Mouse (Mus musculus): ENCODE measurements around the gene Rab9.
A peak's percentile ranks its signal among the peaks of the same experiment; 100 is the strongest.

Rab9 gene

GRCm38 (mm10) chrX:166472612-166473011, 7.1 kb downstream of the Rab9 start:
- no peak for TF ChIP-seq NANOG (IDR thresholded peaks at IDR 0.05; ENCODE audit: borderline replicate concordance, low read length)
- no peak for TF ChIP-seq CTCF (conservative IDR thresholded peaks at IDR 0.05; ENCODE audit: low read length)
- no peak for TF ChIP-seq POU5F1 (IDR thresholded peaks at IDR 0.05; ENCODE audit: borderline replicate concordance, low read length)
- Histone ChIP-seq H3K9me3 (ENCODE audit: low read length) (no peaks in the 10 kb centered on the region), H3K36me3 (ENCODE audit: insufficient read depth, low read length) (peaks cover 61% of the 10 kb centered on the region), H3K4me3 (replicated peaks; ENCODE audit: low read length) (no peak overlapping the region), H3K4me1 (replicated peaks; ENCODE audit: low read depth, low read length) (peaks cover 68% of the 10 kb centered on the region), H3K27me3 (ENCODE audit: insufficient read depth, low read length) (no peaks in the 10 kb centered on the region)

DNA sequence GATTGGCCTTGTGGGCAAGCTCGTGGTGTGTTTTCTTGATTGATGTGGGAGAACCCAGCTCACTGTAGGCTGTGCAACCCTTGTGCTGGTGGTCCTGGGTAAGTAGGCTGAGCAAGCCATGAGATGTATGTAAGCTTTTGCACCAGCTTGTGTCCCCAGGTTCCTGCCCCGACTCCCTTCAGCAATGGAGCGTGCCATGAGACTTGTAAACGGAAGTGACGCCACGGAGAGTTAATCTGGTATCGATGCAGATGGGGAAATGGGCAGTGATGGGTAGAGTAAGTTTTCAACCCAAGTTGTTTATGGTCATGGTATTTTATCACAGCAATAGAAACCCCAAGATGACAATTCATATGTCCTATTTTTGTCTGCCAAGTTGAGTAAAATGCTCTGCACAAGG, 11.3 kb downstream of the Rab9 start:
- peaks cover 49% of the 10 kb centered on the region for H3K4me1 ChIP-seq (replicated peaks; ENCODE audit: low read depth, low read length)
- no peak for TF ChIP-seq CTCF (conservative IDR thresholded peaks at IDR 0.05; ENCODE audit: low read length)
- no peak for TF ChIP-seq NANOG (IDR thresholded peaks at IDR 0.05; ENCODE audit: borderline replicate concordance, low read length)
- no peak for TF ChIP-seq POU5F1 (IDR thresholded peaks at IDR 0.05; ENCODE audit: borderline replicate concordance, low read length)
- no peaks in the 10 kb centered on the region for H3K27me3 ChIP-seq (ENCODE audit: insufficient read depth, low read length)
- no peaks in the 10 kb centered on the region for H3K9me3 ChIP-seq (ENCODE audit: low read length)
- no peak overlapping the region for H3K4me3 ChIP-seq (replicated peaks; ENCODE audit: low read length)
- peaks cover 37% of the 10 kb centered on the region for H3K36me3 ChIP-seq (ENCODE audit: insufficient read depth, low read length)

- Histone ChIP-seq H3K4me3 (replicated peaks; ENCODE audit: low read length) (no peak overlapping the region), H3K4me1 (replicated peaks; ENCODE audit: low read depth, low read length) (no peaks in the 10 kb centered on the region), H3K9me3 (ENCODE audit: low read length) (no peaks in the 10 kb centered on the region), H3K27me3 (ENCODE audit: insufficient read depth, low read length) (no peaks in the 10 kb centered on the region), H3K36me3 (ENCODE audit: insufficient read depth, low read length) (peaks cover 39% of the 10 kb centered on the region)
- TF ChIP-seq POU5F1 (IDR thresholded peaks at IDR 0.05; ENCODE audit: borderline replicate concordance, low read length) (no peak), NANOG (IDR thresholded peaks at IDR 0.05; ENCODE audit: borderline replicate concordance, low read length) (no peak), CTCF (conservative IDR thresholded peaks at IDR 0.05; ENCODE audit: low read length) (no peak)
Observed at GRCm38 (mm10) chrX:166455525-166455924, 24.1 kb downstream of the Rab9 start.

DNA sequence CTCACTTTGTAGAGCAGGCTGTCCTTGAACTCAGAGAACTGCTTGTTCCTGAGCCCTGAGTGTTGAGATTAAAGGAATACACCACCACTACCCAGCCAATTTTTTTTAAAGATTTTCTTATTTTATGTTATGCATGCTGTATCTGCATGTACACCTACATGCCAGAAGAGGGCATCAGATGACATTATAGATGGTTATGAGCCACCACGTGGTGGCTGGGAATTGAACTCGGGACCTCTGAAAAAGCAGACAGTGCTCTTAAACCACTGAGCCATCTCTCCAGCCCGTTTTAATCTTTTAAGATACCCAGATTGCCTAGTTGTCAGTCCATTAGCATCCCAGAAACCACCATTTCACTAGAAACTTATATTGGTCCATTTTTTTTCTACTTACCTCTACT, 25.3 kb downstream of the Rab9 start:
- Histone ChIP-seq H3K27me3 (ENCODE audit: insufficient read depth, low read length) (no peaks in the 10 kb centered on the region), H3K4me3 (replicated peaks; ENCODE audit: low read length) (no peak overlapping the region), H3K9me3 (ENCODE audit: low read length) (no peaks in the 10 kb centered on the region), H3K4me1 (replicated peaks; ENCODE audit: low read depth, low read length) (no peaks in the 10 kb centered on the region), H3K36me3 (ENCODE audit: insufficient read depth, low read length) (peaks cover 37% of the 10 kb centered on the region)
- TF ChIP-seq POU5F1 (IDR thresholded peaks at IDR 0.05; ENCODE audit: borderline replicate concordance, low read length) (no peak), CTCF (conservative IDR thresholded peaks at IDR 0.05; ENCODE audit: low read length) (no peak), NANOG (IDR thresholded peaks at IDR 0.05; ENCODE audit: borderline replicate concordance, low read length) (no peak)

- H3K36me3 ChIP-seq (ENCODE audit: insufficient read depth, low read length): peaks cover 33% of the 10 kb centered on the region
- TF ChIP-seq POU5F1 (IDR thresholded peaks at IDR 0.05; ENCODE audit: borderline replicate concordance, low read length) (no peak), NANOG (IDR thresholded peaks at IDR 0.05; ENCODE audit: borderline replicate concordance, low read length) (no peak), CTCF (conservative IDR thresholded peaks at IDR 0.05; ENCODE audit: low read length) (no peak)
Observed at GRCm38 (mm10) chrX:166453532-166453931, 26.1 kb downstream of the Rab9 start.

GRCm38 (mm10) chrX:166444552-166444951, 35.1 kb downstream of the Rab9 start:
- TF ChIP-seq NANOG (IDR thresholded peaks at IDR 0.05; ENCODE audit: borderline replicate concordance, low read length) (no peak), CTCF (conservative IDR thresholded peaks at IDR 0.05; ENCODE audit: low read length) (no peak), POU5F1 (IDR thresholded peaks at IDR 0.05; ENCODE audit: borderline replicate concordance, low read length) (no peak)
- Histone ChIP-seq H3K27me3 (ENCODE audit: insufficient read depth, low read length) (no peaks in the 10 kb centered on the region), H3K4me1 (replicated peaks; ENCODE audit: low read depth, low read length) (peaks cover 2% of the 10 kb centered on the region; the same call in 1 of the 2 replicates), H3K9me3 (ENCODE audit: low read length) (no peaks in the 10 kb centered on the region), H3K36me3 (ENCODE audit: insufficient read depth, low read length) (no peaks in the 10 kb centered on the region; the same call in 1 of the 2 replicates), H3K4me3 (replicated peaks; ENCODE audit: low read length) (no peak overlapping the region)

More at GRCm38 (mm10) chrX:166453532-166453931, 26.1 kb downstream of the Rab9 start:
- no peaks in the 10 kb centered on the region for H3K27me3 ChIP-seq (ENCODE audit: insufficient read depth, low read length)
- H3K4me3 ChIP-seq (replicated peaks; ENCODE audit: low read length): no peak overlapping the region
- H3K4me1 ChIP-seq (replicated peaks; ENCODE audit: low read depth, low read length): no peaks in the 10 kb centered on the region
- H3K9me3 ChIP-seq (ENCODE audit: low read length): no peaks in the 10 kb centered on the region

GRCm38 (mm10) chrX:166440616-166441063, 39.0 kb downstream of the Rab9 start, which contains the start of gene Ofd1:
Gene Ofd1, minus strand, starts transcription at chrX:166440704.
- no peaks in the 10 kb centered on the region for H3K9me3 ChIP-seq (ENCODE audit: low read length)
- H3K27me3 ChIP-seq (ENCODE audit: insufficient read depth, low read length): no peaks in the 10 kb centered on the region
- H3K4me3 ChIP-seq (replicated peaks; ENCODE audit: low read length): peak within 1 kb of the TSS; percentile 85
- H3K4me1 ChIP-seq (replicated peaks; ENCODE audit: low read depth, low read length): peaks cover 11% of the 10 kb centered on the region; the same call in 1 of the 2 replicates
- H3K36me3 ChIP-seq (ENCODE audit: insufficient read depth, low read length): peaks cover 24% of the 10 kb centered on the region
- TF ChIP-seq CTCF (conservative IDR thresholded peaks at IDR 0.05; ENCODE audit: low read length) (no peak), NANOG (IDR thresholded peaks at IDR 0.05; ENCODE audit: borderline replicate concordance, low read length) (no peak), POU5F1 (IDR thresholded peaks at IDR 0.05; ENCODE audit: borderline replicate concordance, low read length) (no peak)

DNA sequence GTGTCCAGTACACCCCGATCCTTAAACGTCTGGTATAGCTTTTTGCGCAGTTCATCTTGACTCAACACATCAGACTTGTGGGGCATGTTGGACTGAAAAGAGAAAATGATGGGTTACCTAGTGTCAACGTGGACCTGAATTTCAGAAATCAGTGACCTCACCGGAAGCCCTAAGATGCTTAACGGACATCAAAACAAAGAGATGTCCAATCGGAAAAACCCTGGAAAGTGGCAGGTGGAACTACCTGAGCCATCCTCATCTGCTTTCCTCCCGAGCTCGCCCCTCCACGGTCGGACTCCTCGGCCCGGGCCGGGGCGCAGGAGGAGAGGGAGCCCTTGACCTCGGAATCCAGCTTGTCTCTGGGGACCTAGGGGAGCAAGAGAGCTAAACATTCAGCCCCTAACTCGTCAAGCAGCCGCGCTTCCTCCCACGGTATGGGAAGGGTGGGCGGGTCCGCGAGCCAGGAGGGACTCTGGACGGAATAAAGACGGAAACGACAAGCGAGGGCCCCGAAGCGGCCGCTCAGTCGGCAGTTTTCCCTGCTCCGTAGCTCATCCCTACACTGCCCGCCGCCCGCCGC, 39.5 kb downstream of the Rab9 start, which contains the start of gene Trappc2:
Gene Trappc2, plus strand, starts transcription at position 539 of the 580 bp plus-strand sequence.
- Histone ChIP-seq H3K27me3 (ENCODE audit: insufficient read depth, low read length) (no peaks in the 10 kb centered on the region), H3K4me1 (replicated peaks; ENCODE audit: low read depth, low read length) (peaks cover 11% of the 10 kb centered on the region; the same call in 1 of the 2 replicates), H3K4me3 (replicated peaks; ENCODE audit: low read length) (peak within 1 kb of the TSS; percentile 85), H3K9me3 (ENCODE audit: low read length) (no peaks in the 10 kb centered on the region), H3K36me3 (ENCODE audit: insufficient read depth, low read length) (peaks cover 29% of the 10 kb centered on the region)
- TF ChIP-seq POU5F1 (IDR thresholded peaks at IDR 0.05; ENCODE audit: borderline replicate concordance, low read length) (no peak), CTCF (conservative IDR thresholded peaks at IDR 0.05; ENCODE audit: low read length) (no peak), NANOG (IDR thresholded peaks at IDR 0.05; ENCODE audit: borderline replicate concordance, low read length) (no peak)
